Mouse (Mus musculus) megakaryocyte, adult 5-6 weeks (primary cell): ENCODE results near the gene Gm10642. TPM values are rescaled to one million over a fixed set of nuclear protein-coding genes. Genes with fewer than 3 reads are reported as not detected.

Source experiments
- ATAC-seq: 2 replicates; pipeline ENCODE4 v1.8.0; 2016; ENCODE audit warnings: mild to moderate bottlenecking, inconsistent platforms; ENCODE audit not compliant: poor library complexity, severe bottlenecking
- total RNA-seq, 2 experiments: library from RNA; stranded (forward) in 1 of 2; stranded (reverse) in 1 of 2; fragments of 153-499, 151-499 nt in 1 of 2; fragments of 221-1000, 200-1000 nt in 1 of 2; gene quantifications; 2 replicates each; pipeline versions ENCODE4 v1.2.3 to v1.2.4; 2015 to 2017

Gm10642 gene
- total RNA-seq (2015) = 0.18 and 1.0 TPM in 2 replicates
- total RNA-seq (2017) = 0.85 and 0.99 TPM in 2 replicates

GRCm38 (mm10) chr9:70656130-70657007 lies at the start of gene Gm10642:
Gm10642 (plus strand) TSS chr9:70656251.
- peak; percentile 68 for ATAC-seq

- ATAC-seq = no peak
Measured at GRCm38 (mm10) chr9:70611026-70611673, 44.9 kb upstream of the Gm10642 start.

GRCm38 (mm10) chr9:70629711-70630110 lies 26.3 kb upstream of the Gm10642 start:
- ATAC-seq = no peak

GRCm38 (mm10) chr9:70631665-70632064 lies 24.4 kb upstream of the Gm10642 start:
- ATAC-seq = no peak

GRCm38 (mm10) chr9:70636748-70637147 lies 19.3 kb upstream of the Gm10642 start:
- ATAC-seq = no peak

DNA sequence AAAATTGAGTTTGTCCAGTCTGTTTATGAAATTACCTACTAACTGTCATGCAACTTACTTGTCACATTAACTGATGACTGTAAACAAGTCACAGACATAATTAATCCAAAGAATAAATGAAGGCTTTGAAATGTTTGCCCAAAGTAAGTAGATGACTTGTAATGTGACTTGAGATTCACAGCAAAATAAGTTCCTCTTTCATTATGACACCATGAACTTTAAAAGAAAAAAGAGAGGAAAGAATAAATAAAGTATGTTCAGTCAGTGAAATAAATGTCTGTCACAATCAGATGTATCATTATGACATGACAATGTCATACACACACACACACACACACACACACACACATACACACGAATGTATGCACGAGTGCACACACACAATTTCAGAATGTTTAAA lies 5.8 kb upstream of the Gm10642 start:
- no peak for ATAC-seq

- ATAC-seq = no peak
Measured at GRCm38 (mm10) chr9:70650994-70651393, 5.1 kb upstream of the Gm10642 start.

DNA sequence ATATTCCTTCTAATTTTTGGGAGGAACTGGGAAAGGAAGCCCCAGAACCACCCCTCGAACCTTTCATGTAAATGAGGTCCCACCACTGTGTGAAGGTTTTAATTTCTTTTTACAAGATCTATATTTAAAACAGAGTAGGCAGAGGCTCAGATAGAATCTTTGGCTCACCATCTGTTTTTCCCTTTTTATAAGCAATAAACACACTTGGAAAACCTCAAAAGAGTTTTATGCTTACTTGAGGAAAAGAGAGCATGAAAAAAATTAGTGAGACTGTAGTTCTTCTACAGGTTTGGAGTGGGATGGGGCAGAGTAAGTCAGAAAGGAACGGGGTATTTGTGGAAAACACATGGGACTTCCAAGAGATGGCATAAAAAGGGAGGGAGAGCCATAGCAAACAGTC lies 3.8 kb upstream of the Gm10642 start:
- no peak for ATAC-seq

- ATAC-seq = no peak
Measured at GRCm38 (mm10) chr9:70653875-70654274, 2.2 kb upstream of the Gm10642 start.

- no peak for ATAC-seq
Measured at GRCm38 (mm10) chr9:70654496-70654895, 1.6 kb upstream of the Gm10642 start.

DNA sequence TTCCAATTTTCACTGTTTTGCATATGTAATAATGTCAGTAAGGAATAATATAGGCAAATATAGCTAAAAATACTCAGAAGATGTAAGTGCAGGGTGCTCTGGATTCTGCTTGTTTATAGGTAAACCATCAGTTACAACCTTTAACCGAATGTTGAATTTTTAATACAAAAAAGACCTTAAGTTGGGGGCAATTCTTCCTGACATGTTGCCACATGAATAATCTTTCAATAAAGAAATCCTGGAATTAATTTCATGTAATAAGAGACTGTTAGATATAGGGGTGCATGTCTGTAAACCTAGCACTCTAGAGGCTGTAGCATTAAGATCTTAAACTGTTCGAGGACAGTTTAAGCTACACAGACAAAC lies 304 bp upstream of the Gm10642 start:
- no peak for ATAC-seq

- peak; percentile 95 for ATAC-seq
Measured at GRCm38 (mm10) chr9:70657013-70657967, 1.2 kb downstream of the Gm10642 start, which contains the start of gene Mindy2. Mindy2 (minus strand) TSS chr9:70657174.

DNA sequence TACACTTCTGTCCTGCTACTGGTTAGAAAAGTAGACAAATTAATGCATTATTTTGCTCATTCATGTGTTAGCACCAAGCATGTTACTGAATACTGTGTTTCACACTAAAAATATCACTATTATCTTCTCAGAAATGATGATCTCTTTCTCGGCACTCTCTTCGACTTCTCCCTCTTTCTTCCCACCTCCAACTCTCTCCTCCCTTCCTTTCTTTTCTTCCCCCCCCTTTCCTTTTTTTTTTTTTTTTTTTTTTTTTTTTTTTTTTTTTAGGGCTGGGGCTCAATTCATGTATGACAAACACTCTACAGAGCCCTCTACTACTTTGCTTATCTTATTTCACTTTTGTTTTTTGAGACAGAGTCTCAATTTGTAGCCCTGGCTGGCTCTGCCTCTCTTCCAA lies 2.2 kb downstream of the Gm10642 start:
- ATAC-seq = no peak

GRCm38 (mm10) chr9:70664847-70665246 lies 8.8 kb downstream of the Gm10642 start:
- ATAC-seq = no peak

DNA sequence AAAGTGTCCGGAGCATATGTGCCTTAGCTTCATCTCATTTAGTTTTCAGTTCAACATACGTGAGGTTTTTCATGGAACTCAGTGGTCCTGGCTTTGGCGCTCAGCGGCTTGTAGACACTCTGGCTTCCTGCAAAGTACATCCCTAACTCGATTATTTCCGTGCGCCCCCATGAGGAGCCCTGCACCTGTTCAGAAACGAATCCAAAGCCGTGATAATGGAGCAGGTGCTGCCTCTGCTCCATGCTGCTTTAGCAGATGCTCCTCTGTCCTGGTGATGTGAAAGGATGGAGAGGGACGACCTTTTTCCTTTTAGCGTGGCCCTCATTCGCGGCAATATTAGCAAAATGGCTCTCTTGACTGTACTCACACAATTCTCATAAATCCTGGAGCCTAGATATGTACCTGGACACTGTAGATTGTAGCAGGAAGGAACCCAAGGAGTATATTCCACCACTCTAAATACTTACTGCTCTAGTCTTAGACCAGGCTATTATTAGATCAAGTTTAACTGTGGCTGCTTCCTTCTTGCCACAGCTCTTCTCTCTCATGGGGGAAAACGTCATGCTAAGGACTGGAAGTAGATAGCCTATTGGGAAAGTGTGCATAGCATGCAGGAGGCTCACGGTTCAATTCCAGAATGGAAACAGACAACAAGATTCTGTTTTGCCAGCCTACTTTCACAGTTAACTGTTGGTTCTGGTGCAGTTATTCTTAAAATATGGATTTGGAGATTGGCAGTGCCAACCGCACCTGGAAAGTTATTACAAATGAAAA lies 9.5 kb downstream of the Gm10642 start:
- no peak for ATAC-seq

DNA sequence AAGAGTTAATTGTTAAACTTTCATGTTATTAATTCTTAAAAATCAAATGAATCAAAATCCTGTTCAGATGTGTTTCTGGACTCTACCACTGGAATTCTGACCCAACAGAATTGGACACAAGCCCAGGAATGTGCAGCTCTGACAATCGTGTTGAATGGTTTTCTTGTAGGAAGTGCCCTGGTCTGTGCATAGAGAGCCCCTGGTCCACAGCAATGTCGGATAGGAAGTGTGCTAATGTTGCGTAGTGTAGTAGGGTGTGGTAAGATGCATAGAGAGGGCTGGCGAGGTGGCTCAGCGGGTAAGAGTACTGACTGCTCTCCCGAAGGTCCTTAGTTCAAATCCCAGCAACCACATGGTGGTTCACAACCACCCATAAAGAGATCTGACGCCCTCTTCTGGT lies 10.8 kb downstream of the Gm10642 start:
- ATAC-seq = peak; percentile 79

DNA sequence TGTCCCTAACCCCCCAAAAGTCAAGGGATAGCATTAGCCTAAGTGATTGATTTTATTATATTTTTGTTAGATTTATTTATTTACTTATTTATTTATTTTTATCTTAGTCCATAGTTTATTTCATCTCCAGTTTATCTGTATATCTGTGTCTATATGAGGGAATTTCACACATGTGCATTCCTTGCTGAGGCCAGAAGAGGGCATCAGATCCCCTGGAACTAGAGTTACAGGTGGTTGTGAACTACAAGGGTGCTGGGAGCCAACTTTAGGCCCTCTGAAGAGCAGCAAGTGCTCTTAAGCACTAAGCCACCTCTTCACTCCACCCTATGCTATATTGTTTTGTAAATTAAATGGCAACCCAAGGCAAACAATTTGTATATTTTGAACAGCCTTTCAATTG lies 12.0 kb downstream of the Gm10642 start:
- no peak for ATAC-seq

- no peak for ATAC-seq
Measured at GRCm38 (mm10) chr9:70669197-70669596, 13.1 kb downstream of the Gm10642 start.

DNA sequence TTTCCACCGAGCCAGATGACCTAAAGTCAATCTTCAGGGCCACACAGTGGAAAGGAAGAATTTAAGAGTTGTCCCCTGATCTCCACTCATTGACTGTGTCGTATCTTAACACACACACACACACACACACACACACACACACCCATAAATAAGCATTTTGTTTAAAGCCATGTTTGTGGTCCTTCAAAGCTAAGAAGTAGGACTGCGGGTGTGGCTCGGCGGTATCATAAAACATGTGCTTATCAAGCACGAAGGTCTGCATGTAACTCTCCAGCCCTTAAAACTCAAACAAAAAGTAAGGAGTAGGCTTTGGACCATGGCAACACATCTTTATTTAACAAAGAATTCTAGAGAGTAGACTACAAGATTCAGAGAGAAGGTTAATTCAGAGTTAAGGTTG lies 14.3 kb downstream of the Gm10642 start:
- ATAC-seq = no peak

DNA sequence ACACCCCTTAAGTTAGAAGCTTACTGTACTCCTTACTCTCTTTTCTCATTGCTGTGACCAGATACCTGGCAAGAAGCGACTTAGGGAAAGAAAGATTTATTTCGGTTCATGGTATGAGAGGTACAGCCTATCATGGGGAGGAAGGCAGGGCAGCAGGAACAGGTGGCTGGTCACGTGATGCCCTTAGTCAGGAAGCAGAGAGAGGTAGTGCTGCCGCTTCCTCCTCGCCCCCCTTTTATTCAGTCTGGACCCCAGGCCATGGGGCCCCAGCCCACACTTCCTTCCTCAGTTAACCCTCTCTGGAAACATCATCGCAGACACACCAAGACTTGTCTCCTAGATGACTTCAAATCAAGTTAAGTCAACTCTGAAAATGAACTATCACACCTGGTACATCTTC lies 15.2 kb downstream of the Gm10642 start:
- peak; percentile 75 for ATAC-seq
